Mouse (Mus musculus) spleen, postnatal 10 days (tissue): ENCODE measurements at regions not wholly inside any gene's neighbourhood (a gene's known extent, or its start where the extent isn't known, plus 50 kb on each side); places are given as distances from the start of the nearest gene placed in this dataset.

Experiments
- DNase-seq, 2 experiments: peaks; one replicate each; pipeline ENCODE4 v3.0.0; 2021 to 2022; ENCODE audit warnings: low spot score in 2 of 2

GRCm38 (mm10) chr8:93689832-93690471 is 119.8 kb upstream of the Gnao1 start:
- DNase-seq = no peak

- DNase-seq = no peak
Measured at GRCm38 (mm10) chr8:93691375-93691774, 118.4 kb upstream of the Gnao1 start.

GRCm38 (mm10) chr8:93691826-93692225 is 117.9 kb upstream of the Gnao1 start:
- DNase-seq = no peak

GRCm38 (mm10) chr8:93697206-93697605 is 112.6 kb upstream of the Gnao1 start:
- no peak for DNase-seq

GRCm38 (mm10) chr8:93698508-93698907 is 111.3 kb upstream of the Gnao1 start:
- no peak for DNase-seq

- DNase-seq = no peak
Measured at GRCm38 (mm10) chr8:93701391-93701790, 108.4 kb upstream of the Gnao1 start.

- no peak for DNase-seq
Measured at GRCm38 (mm10) chr8:93712066-93712706, 97.6 kb upstream of the Gnao1 start.

GRCm38 (mm10) chr8:93713221-93713620 is 96.5 kb upstream of the Gnao1 start:
- DNase-seq = no peak

- no peak for DNase-seq
Measured at GRCm38 (mm10) chr8:93724896-93725489, 84.8 kb upstream of the Gnao1 start.

GRCm38 (mm10) chr8:93729124-93729930 is 80.4 kb upstream of the Gnao1 start:
- DNase-seq = no peak

GRCm38 (mm10) chr8:93730738-93731700 is 78.7 kb upstream of the Gnao1 start:
- no peak for DNase-seq

GRCm38 (mm10) chr8:93734818-93735217 is 74.9 kb upstream of the Gnao1 start:
- DNase-seq = no peak

- DNase-seq = no peak
Measured at GRCm38 (mm10) chr8:93740281-93740680, 69.5 kb upstream of the Gnao1 start.

GRCm38 (mm10) chr8:93748720-93749119 is 61.0 kb upstream of the Gnao1 start:
- no peak for DNase-seq

- no peak for DNase-seq
Measured at GRCm38 (mm10) chr8:93750921-93751320, 58.8 kb upstream of the Gnao1 start.

GRCm38 (mm10) chr8:93755981-93756380 is 53.8 kb upstream of the Gnao1 start:
- no peak for DNase-seq
